Mouse (Mus musculus) right cerebral cortex, adult 2 months (tissue): ENCODE data around the gene Gpr89.
A peak's percentile ranks its signal among the peaks of the same experiment; 100 is the strongest.

ENCODE experiments used
- DNase-seq, 2 experiments: peaks; one replicate each; pipeline ENCODE4 v3.0.0; 2021 to 2022; ENCODE audit warnings: low spot score in 2 of 2

Gene Gpr89

GRCm38 (mm10) chr3:96870270-96870669, 34.9 kb downstream of the Gpr89 start:
- DNase-seq: peak; percentile 39

DNA sequence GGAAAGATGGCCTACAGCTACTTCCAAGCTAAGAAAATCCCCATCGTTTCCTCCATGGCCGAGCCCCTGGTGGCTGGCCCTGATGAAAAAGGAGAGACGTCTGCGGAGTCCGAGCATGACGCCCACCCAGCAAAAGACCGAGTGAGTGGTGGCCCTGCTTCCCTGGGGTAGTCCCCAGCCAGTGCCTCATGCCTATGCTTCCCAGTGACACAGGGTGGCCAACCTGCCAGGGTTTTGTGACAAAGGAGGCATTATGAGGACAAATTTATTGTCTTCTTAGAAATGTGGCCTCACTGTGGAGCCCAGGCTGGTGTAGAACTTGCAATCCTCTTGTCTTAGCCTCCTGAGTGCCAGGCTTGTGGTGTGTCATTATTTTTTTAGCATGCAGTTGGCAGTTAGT, 36.1 kb downstream of the Gpr89 start:
- DNase-seq: no peak

DNA sequence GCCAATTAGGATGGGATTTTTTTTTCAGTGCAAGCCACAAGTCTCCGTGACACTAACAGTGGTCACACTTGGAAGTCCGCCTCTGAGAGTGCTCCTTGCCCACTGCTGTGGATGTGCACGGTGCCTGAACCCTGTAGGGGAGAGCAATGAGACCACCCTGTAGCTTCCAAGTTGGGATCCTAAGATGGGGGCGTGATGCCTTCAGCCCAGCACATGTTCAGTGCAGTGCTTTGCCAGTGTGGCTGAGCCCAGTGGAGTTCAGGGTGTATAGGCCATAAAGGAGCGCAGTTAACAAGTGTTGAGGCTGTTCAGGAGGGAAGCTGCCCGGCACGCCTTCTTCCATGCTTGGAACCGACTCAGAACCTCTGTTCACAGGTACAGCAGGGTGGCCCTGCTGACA, 36.6 kb downstream of the Gpr89 start:
- DNase-seq: no peak

DNA sequence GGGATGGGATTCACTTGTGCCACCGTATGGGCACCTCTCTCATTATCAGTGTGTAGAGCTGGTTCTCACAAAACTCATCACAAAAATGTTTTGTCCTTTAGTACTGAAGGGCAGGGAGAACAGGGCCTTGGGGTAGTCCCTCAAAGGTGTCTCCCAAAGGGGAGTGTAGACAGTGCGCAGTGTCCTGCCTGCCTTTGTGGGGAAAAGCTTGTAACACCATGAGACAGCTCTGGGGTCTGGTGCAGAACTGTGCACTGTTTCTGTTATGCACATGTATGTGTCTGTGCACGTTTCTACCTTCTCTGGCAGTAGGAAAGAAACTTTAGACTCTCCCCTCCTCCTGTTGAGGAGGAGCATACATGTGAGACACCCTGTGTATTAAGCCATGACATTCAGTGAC, 37.3 kb downstream of the Gpr89 start:
- no peak for DNase-seq

GRCm38 (mm10) chr3:96860498-96860897, 44.6 kb downstream of the Gpr89 start:
- no peak for DNase-seq

GRCm38 (mm10) chr3:96855833-96856232, 49.3 kb downstream of the Gpr89 start:
- no peak for DNase-seq

- DNase-seq: no peak
Observed at GRCm38 (mm10) chr3:96854376-96854775, 50.8 kb downstream of the Gpr89 start.

DNA sequence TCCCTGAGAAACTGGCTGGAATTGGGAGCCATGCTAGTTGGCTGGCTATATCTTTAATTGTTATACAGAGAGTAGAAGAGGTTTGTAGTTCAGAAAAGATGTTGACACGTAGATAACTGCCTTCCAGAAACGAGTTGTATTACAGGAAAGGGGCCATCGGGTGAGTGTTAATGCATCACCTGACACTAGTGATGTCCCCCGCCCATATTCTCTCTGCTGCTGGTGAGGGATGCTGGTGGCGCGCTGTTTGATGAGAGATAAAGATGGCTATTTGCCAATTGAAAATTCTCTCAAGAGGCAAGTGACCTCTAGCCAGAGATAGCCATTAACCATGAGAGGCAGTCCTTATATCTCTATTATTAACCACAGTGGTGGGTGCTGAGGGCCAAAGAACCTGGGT, 52.6 kb downstream of the Gpr89 start:
- DNase-seq: no peak

GRCm38 (mm10) chr3:96849168-96849727, 55.9 kb downstream of the Gpr89 start:
- no peak for DNase-seq

DNA sequence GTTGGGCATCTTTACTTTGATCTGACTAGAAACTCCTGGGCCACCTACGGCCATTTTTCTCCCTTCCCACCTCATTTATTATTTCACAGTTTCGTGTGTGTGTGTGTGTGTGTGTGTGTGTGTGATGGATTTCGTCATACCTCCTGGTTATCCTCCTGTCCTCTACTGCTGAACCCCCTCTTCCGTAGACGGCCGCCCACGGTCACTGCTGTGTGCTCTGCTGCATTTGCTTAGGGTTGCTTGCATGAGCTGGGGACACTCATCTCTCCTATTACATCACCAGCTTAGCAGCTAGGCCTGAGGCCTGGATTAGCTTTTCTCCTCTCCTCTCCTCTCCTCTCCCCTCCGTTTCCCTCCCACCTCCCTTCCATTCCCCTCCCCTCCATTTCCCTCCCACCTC, 56.7 kb downstream of the Gpr89 start:
- DNase-seq: peak in 1 of 2 experiments; percentile 23

GRCm38 (mm10) chr3:96847661-96848060, 57.5 kb downstream of the Gpr89 start:
- DNase-seq: no peak

DNA sequence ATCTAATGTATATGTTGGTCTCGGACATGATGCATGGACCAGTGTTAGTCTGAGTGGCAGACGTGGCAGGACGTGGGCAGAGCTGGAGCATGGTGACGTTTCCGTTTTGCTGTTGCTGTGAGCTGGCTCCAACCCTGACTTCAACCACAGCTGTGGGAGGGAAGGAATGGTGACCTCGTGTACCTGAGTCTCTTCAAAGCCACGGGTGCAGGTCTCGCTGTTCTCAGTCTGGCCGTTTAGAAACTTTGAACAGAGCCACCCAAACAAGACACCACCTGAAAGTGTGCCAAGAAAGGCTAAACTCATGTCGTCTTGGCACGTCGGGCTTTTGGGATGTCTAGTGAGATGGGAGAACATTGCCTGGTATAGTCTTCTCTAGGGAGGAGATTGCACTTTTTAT, 58.2 kb downstream of the Gpr89 start:
- DNase-seq: no peak

DNA sequence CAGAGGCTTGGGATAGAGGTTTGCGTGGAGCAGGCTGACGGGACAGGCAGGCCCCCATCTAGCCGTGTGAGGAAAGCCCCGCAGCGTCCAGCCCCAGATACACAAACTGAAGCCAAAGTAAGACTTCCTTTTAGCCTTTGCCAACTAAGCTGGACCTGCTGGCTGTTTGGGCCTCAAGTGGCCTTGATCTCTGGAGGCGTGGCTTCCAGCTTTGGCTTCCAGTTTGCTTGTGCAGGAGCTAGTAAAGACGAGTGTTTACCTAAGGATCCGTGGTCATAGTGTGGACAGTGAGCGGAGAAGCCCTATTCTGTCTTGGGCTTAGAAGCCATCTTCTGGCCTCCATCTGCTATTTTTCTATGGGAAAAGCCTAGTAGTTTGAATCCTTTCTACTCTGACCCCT, 59.3 kb downstream of the Gpr89 start:
- no peak for DNase-seq

DNA sequence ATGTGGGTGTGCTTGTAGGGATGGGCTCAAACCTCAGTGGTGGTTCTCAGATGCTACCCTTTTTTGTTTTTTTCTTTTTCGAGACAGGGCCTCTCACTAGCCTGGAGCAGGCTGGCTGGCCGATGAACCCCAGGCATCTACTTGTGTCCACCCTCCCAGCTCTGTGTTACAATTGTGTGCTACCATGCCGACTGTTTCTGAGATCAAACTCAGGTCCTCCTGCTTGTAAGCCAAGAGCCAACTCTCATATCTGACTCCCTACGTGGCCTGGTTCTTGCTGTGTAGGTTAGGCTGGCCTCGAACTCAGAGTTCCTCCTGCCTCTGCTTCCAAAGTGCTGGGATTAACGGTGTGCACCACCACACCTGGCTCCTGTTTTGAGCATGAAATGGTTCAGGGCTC, 60.0 kb downstream of the Gpr89 start:
- DNase-seq: no peak

DNA sequence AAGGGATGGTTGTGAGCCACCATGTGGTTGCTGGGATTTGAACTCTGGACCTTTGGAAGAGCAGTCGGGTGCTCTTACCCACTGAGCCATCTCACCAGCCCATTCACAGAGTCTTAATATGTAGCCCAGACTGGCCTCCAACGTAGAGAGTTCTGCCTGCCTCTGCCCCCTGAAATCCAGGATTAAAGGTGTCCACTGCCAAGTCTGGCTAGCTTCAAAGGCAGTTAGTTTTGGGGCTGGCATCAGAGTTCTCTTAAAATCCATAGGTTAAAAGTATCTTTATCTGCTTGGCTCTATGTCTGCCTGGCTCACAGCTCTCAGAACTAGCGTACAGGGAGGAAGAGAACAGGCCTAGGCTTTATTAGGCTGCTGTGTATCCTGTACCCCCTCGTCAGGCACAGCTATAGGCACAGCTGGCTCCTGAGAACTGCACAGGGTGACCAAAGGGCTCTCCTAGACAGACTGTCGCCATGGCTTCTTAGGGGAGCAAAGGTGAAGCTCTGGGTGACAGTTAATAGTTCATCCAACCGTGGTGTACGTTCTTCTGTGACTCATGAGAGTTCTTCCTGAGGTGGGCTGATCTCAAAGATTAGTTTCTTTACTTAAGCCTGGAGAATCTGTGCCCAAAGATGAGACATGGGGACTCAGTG, 66.0 kb downstream of the Gpr89 start:
- DNase-seq: no peak

GRCm38 (mm10) chr3:96836414-96836813, 68.7 kb downstream of the Gpr89 start:
- DNase-seq: no peak

DNA sequence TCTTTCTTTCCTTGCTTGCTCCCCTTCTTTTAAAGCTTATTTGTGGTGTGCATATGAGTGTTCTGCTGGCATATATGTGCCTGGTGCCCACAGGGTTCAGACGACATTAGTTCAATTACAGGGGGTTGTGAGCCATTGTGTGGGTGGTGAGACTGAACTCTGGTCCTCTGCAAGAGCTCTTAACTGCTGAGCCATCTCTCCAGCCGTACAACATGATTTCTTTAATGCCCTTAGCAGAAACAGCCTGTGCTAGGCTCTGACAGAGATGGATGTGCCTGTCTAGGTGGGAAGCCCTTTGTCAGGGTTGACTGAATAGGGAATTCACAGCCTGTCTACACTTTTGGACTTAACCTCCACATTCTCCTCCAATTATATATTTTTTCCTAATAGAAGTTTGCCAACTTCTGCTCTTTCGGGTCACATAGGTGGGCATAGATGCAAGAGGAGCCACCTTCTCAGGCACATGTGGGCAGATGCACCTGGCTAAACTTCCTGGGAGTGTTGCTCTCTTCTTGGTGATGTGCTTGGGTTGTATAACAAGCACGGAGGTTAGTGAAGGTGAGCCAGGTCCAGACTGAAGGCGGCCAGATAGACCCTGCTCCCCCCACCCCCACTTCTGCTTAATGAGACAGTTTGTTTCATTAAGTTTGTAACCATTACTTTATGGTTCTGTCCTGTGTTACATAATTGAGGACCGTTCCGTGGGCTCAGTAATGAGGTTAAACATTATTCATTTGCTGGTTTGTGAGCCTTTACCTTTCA, 70.4 kb downstream of the Gpr89 start:
- DNase-seq: no peak

GRCm38 (mm10) chr3:96832930-96833329, 72.2 kb downstream of the Gpr89 start:
- DNase-seq: no peak

DNA sequence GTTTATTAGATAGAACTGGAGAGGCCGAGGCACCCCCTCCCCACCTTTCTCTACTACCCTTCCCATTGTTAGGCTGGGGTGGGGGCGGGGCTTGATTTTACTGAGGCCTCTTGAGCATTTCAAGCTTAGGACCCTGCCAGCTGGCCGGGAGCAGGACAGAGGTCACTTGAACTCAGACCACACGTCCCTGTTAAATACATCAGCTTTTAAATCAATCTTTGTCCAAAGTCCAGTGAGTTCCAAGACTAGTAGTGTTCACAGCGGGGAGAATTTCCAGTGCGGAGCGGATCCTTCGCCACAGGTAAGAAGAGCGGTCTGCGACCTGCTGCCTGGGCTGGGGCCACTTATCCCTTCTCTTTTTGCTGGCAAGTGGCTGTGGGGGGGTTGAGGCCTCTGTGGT, 75.3 kb downstream of the Gpr89 start:
- no peak for DNase-seq

DNA sequence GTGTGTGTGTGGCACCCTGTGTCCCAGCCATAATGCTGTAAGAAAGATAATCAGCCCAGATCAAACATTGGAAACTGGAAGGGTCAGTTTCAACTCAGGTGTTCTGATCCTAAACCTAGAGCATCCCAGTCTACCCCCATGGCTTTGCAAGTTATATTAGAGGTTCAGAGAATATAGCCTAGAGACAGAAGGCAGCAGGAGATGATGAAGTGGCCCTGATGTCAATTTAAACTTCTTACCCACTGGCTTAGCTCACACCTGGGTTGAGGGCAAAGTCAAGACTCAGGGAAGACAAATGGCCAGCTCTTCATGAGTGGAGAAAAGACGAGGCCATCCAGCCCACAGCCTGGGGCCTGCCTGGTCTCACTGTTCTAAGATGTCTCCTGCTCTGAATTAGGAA, 76.2 kb downstream of the Gpr89 start, which contains the start of the genes Pdzk1 and Cd160:
Pdzk1 (plus strand) TSS at position 301 of the 400 bp plus-strand sequence.
Cd160 (minus strand) TSS at position 368 of the 400 bp plus-strand sequence.
- no peak for DNase-seq

DNA sequence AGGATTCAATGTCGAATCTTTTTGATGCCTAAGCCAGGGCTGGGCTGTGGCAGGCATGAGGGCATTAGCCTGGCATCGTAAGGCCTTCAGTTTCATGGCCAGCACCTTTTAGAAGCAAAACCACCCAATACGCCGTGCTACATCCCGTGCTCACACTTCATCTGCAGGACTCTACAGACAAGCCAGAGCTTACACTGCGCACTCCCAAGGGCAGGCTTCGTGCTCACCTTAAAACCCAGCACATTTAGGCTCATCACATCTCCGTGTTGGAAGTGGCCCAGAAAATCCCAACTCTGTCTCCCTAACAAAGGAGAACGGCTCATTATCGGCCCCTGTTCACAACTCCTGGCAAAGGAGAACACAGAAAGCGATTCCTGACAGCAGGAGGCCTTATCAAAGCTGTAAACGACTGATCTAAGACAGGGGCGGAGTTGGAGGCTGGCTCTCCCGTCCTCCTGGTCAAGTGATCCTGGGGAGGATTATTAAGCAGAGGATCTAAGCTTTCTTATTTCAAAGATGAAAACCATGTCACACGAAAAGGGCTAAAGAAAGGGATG, 76.8 kb downstream of the Gpr89 start:
- no peak for DNase-seq

DNA sequence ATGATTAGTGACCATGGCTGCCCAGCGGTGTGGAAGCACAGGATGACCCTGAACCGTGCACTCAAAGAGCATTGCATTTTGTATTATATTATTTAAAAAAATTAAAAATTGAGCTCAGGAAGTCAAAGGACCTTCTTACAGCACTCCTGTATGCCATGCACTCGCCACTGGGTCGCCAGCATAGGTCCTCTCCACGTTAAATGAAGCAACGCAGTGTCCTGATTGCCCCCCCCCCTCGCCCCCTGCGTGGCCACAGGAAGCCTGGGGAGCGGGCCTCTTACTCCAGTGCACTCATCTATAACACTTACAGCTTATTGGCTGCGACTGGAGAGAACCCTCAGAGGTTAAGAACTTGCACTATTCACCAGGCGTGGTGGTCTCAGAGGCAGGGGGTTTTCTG, 79.9 kb downstream of the Gpr89 start:
- DNase-seq: no peak

DNA sequence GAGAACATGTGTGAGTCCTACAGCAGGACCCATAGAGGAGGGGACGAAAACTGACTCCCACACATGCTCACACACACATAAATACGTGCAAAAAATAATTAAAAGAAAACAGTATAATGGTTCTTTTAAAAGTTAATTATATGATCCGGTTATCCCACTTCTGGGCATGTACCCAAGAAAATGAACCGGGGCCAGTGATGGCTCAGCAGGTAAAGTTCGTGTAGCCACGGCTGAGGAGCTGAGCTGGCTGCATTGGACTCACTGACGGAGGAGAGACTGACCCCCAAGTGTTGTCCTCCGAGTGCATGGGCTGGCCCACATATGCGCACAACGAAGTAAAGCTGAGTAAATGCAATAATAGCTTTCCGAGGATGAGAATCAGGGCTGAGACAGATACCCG, 80.5 kb downstream of the Gpr89 start:
- no peak for DNase-seq
